Mouse (Mus musculus) erythroid progenitor cell, adult 5-6 weeks (primary cell): ENCODE results near the gene Neurl1a. TPM values are rescaled to one million over a fixed set of nuclear protein-coding genes. Genes with fewer than 3 reads are reported as not detected.

Experiments used
- ATAC-seq: replicated peaks from 2 replicates; pipeline ENCODE4 v1.8.0; 2016; ENCODE audit warnings: moderate number of reproducible peaks, mild to moderate bottlenecking, moderate TSS enrichment, inconsistent platforms; ENCODE audit not compliant: poor library complexity, low FRiP score, severe bottlenecking
- total RNA-seq, 2 experiments: library from RNA; stranded (forward) in 1 of 2; stranded (reverse) in 1 of 2; fragments of 150-400 nt in 1 of 2; fragments of 186-747, 209-891 nt in 1 of 2; gene quantifications; 2 replicates each; pipeline versions ENCODE4 v1.2.3 to v1.2.4; 2015 to 2017; ENCODE audit warnings: low replicate concordance in 2 of 2

Gene Neurl1a
- total RNA-seq, 2 experiments from 2014 or later: 0.68 TPM; not detected in 1

DNA sequence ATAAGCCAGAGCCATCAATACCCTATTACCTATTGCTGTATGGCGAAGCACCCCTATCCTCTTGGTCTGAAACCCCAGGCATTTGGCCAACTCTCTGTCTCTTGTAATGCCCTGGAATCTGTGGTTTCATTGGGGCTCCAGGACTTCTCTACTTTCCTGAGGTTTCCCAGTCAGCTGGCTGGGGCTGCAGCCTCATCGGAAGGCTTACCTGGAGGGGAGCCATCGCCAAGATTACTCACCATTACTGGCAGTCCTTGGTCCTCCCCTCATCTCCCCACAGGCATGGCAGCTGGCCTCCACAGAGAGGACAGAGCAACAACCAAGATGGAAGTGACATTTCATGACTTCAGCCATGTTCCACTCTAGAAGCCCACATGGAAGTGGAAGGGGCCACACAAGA, 54.5 kb downstream of the Neurl1a start:
- ATAC-seq: no peak

GRCm38 (mm10) chr19:47240076-47240475, 61.5 kb downstream of the Neurl1a start:
- ATAC-seq: no peak

- ATAC-seq: no peak
Measured at GRCm38 (mm10) chr19:47240957-47241356, 62.3 kb downstream of the Neurl1a start.

DNA sequence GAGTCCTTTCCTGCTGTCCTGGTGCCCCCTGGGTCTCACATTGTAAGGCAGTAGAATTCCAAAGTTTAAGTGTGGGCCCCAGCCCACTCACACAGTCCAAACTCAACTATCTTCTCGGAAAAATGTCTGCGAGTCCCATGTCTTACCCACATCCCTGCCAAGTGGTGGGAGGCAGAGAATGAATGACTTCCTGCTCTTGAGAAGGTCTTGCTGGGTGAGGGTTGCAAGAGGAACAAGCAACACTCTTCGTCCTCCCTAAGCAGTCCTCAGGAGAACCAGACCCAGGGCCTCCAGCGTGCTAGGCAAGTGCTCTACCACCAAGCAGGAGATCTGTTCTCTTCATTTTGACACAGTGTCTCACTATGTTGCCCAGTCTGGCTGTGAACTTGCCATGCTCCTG, 63.6 kb downstream of the Neurl1a start:
- no peak for ATAC-seq

GRCm38 (mm10) chr19:47245512-47245911, 66.9 kb downstream of the Neurl1a start:
- no peak for ATAC-seq

- no peak for ATAC-seq
Measured at GRCm38 (mm10) chr19:47247791-47248190, 69.2 kb downstream of the Neurl1a start.

DNA sequence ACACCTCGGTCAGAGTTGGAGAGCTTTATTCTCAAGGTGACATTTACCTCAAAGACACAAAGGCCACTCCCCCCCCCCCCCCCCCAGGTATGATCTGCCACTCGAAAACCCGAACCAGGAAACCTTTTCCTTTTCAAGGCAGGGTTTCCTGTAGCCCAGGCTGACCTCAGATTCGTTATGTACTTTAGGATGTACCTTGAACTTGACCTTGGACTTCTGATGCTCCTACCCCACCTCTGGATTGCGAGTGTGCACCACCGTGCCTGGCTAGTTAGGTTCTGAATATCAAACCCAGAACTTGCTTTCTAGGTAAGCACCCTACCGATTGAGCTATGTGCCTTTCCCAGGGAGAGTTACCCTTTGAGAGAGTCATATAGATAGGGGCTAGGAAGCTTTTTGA, 69.7 kb downstream of the Neurl1a start:
- ATAC-seq: no peak

GRCm38 (mm10) chr19:47248906-47249568, 70.4 kb downstream of the Neurl1a start:
- no peak for ATAC-seq

DNA sequence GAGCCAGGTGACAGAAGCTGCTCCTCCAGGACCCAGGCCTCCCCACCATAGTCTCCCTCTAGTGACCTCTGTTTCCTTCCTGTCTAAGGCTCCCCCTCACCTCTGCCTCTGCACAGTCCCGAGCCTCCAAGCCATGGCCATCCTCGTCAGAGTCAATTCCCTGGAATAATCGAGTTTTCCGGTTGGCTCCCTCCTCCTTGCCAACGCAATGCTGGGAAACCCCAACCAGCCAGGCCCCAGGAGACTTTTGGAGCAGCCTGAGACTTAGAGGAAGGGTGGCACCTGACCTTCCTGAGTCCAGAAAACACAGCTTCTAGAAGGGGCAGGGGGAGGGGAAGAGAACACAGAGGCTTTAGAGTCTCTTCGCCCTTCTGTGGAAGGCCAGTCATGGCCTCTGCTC, 72.3 kb downstream of the Neurl1a start:
- ATAC-seq: no peak

GRCm38 (mm10) chr19:47253053-47253628, 74.5 kb downstream of the Neurl1a start:
- ATAC-seq: no peak

DNA sequence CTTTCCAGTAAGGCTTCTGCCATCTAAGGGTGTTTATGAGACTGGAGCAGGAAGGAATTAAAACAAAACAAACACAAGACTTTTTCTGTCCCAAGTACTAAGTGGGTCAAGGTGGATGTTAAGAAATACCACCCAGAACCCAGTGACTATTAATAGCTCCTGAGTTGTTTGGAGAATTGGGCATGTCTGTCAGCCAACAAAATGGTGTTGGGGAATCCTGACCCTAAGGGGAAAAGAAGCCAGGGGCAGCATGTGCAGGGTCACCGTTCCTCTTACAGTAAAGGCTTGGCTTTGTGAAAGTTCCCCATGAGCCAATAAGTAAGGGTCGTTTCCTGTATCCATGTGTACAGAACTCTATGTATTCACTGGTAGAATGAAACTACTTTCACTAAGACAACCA, 76.4 kb downstream of the Neurl1a start:
- ATAC-seq: no peak

- ATAC-seq: no peak
Measured at GRCm38 (mm10) chr19:47255919-47256318, 77.3 kb downstream of the Neurl1a start.

DNA sequence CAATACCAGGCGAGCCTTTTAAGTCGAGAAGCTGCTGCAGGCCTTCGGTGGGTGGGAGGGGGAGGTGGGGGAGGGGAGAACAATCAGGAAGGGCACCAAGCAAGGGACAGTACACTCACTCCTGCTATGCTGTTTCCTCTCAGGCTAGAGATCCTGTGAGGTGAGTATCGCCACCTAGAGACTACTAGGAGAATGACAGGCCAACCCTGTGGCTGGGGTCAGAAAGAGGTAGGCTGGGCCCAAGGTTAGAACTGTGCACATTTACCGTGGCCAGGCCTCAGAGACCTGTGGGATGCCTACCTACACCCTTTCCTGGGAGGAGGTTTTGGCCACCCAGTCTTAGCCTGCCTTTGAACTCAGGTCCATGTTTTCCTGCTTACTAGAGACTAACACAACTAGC, 81.0 kb downstream of the Neurl1a start:
- ATAC-seq: no peak

GRCm38 (mm10) chr19:47261196-47261595, 82.6 kb downstream of the Neurl1a start:
- ATAC-seq: no peak

DNA sequence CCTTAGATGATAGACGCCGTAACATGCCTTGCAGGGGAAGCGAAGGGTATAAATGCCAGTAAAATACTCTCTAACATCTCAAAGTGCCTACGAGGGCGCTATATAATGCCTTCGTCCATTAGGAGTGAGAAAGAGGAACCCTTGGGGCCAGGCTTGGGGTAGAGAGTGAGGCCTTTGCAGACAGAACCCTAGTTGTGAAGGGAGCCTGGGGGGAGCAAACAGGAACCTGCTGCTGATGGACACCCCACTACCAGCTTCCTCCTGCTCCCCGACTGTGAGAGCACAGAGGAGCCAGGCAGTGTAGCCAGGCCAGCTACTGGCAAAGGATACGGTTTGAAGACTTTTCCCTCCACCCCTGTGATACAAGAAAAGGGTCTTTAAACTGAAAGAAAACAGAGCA, 85.0 kb downstream of the Neurl1a start:
- ATAC-seq: no peak

DNA sequence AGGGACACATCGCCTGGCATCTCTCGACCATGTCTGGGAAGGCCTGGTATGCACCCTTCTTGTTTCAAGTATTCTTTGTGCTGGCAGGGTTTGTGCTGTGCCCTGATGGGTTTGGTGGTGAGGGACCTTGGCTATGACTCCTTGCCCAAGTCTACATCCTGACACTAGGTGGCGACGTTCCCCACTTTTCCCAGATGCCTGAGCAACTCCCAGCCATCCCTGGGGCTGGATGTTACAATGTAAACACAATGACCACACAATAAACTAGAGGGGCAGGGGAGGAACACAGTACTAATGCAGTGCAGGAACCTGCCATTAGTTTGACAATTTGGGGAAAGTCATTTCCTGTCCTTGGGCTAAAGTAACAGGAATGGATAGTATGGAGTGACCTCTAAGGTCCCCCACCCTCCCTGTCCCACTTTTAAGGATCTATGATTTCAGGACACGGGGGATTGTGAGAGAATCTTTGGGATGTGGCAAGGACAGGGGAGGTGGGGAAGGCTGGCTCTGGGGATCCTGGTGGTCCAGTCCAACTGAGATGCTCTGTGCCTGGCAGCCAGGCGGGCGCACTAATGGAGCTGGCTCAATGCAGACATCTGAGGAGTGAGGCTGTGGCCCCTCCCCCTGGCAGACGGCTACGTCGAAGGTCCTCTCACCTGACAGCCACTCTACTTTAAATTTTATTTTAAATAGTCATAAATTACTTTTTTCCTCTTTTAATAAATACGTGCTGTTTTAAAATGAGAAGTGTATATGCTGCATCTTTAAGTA, 85.9 kb downstream of the Neurl1a start:
- no peak for ATAC-seq

- ATAC-seq: no peak
Measured at GRCm38 (mm10) chr19:47266070-47266801, 87.6 kb downstream of the Neurl1a start.

- no peak for ATAC-seq
Measured at GRCm38 (mm10) chr19:47267066-47267465, 88.4 kb downstream of the Neurl1a start.

DNA sequence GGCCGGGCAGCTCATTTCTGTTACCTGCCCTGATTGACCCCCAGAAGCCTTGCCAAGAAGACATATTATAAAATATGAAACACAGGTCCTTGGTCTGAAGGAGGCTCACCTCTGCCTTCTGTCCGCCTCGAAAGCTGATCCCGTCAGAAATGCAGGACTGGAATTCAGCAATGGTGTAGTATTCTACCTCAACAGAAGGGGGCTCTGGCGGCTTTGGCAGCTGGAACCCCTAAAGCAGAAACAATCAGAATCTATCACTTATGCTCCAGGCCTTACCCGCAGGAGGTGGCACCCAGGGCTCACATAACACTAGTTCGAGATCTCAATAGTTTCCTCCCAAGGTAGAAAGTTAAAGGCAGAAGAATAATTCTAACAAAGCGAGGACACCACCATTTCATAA, 91.1 kb downstream of the Neurl1a start:
- ATAC-seq: no peak

GRCm38 (mm10) chr19:47270520-47270919, 91.9 kb downstream of the Neurl1a start:
- ATAC-seq: no peak

DNA sequence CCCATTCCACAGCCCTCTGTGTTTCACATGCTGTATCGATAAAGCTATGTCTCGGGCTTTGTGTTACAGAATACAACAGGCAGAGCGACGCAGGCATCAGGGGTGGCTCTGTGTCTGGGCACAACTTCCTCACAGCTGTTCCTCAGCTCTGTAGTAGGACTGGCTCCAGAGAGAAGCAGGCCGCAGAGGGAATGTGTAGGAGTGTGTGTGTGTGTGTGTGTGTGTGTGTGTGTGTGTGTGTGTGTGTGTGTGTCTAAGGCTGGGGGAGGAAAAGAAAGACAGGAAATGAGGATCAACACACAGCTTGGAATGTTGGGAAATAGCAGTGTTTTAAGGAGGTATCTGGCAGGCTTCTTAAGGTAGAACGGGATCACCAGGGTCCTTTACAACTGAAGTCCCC, 98.1 kb downstream of the Neurl1a start:
- ATAC-seq: no peak
